Mouse (Mus musculus) thymus, adult 18-20 months (tissue): ENCODE measurements around the gene Cfdp1.

Source experiments
- DNase-seq, 2 experiments: peaks; one replicate each; pipeline ENCODE4 v3.0.0; 2022; ENCODE audit warnings: mixed read lengths in 2 of 2

Gene Cfdp1

GRCm38 (mm10) chr8:111853861-111854501, at the start of gene Cfdp1:
TSS of gene Cfdp1 (minus strand) at chr8:111854291.
- peak; percentile 93 to 96 for DNase-seq

- DNase-seq, result no peak
Measured at GRCm38 (mm10) chr8:111902080-111902479, 48.0 kb upstream of the Cfdp1 start.

DNA sequence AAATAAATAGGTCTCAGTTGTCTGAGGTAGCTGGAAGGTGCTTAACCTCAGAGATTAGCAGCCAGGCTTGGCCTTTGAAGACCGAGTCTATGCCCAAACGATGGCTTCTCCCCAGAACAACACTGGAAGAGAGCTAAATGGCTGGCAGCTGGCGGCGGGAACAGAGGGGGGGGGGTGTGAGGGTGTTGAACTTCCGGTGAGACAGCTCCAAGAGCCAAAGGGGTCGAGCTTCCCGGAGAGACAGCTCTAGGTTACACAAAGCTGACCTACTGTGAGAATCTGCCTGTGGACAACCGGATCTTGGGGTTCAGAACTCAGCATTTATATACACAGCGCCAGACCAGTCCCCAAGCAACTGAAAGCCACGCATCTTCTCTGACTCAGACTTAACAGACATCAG, 44.5 kb upstream of the Cfdp1 start:
- no peak for DNase-seq

DNA sequence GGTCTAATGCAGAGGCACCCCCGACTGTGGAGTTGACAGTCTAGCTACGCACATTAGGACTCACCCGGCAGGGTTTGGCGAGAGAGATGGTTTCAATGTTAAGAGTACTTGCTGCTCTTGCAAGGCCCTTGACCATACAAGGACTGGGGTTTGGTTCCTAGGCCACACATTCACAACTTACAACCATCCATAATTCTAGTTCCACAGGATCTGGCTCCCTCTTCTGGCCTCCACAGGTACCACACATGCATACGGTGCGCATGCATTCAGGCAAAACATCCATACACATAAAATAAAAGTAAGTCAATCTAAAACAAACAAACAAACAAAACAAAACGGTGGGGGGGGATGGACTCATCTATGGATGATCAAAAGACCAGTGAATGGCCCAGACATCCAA, 40.9 kb upstream of the Cfdp1 start:
- no peak for DNase-seq

- DNase-seq, result no peak
Measured at GRCm38 (mm10) chr8:111892615-111893014, 38.5 kb upstream of the Cfdp1 start.

DNA sequence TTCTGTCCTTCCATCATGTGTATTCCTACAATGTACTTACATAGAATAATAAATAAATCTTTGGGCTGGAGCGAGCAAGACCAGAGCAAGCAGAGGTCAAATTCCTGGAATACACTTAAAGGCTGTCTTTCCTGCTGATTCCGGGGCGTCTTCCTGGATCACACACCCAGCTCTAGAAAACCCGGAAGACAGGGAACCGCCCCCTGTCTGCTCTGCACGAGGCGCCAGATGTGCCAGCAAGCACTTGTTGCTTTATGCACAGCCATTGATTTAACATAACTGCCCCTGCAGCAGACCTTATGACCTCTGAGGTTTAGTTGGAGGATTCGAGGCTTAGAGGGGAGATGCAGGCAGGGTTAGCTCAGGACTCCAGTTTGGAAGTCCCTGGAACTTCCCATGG, 37.9 kb upstream of the Cfdp1 start:
- DNase-seq, result no peak

DNA sequence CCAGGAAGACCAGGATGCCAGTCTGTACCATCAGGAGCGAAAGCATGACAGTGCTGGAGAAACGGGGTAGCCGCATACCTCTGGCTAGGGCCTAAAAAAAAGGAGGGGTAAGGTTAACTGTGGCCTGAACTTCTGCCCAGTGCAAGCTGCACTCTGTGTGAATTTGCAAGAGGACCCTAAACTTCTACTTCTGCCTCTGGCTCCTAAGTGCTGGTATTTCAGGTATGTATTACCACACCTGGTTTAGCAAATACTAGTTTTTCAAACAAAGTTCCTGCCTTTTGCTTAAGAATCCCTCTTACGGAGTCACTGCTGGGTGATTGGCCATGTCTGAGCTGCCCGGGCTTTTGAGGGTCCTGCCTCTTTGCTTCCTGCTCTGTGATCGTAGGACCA, 36.8 kb upstream of the Cfdp1 start:
- no peak for DNase-seq

DNA sequence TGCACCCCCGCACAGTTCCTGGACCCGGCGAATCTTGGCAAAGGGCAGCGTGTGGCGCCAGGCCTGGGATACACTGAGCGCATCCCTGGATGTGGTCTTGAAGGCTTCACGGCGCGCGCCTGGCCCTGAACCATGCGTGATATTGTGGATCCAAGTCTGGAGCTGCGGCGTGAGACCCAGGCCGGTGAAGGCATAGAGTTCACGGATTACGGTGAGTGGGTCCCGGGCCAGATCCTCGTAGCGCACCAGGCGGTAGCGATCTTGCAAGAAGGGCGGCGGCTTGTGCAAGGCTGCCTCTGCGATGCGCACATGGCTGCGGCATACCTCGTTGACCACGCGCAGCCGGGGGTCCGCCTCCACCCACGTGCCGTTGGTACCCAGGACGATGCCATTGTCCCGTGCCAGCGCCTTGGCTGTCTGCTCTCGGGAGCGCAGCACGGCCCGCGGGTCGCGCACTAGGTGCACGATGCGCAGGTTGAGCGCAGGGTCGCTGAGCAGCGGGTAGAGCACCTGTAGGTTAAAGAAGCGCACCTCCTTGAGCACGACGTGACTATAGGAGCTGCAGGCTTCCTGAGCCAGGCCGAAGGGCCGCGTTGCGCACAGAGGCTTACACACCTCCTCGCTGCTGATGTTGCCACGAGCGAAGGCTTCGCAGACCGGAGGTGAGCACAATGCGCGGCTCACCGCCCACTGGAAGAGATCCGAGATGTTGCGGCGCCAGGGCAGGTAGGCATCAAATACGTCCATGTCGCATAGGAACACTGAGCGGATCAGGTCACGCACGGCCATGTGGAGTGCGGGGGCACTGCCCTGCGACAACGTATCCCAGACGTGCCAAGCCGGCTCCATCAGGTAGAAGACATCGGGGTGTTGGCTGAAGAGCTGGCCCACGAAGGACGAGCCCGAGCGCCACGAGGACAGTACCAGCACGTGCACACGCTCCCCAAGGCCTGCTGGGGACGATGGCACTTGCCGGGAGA, 36.1 kb upstream of the Cfdp1 start:
- DNase-seq, result no peak

DNA sequence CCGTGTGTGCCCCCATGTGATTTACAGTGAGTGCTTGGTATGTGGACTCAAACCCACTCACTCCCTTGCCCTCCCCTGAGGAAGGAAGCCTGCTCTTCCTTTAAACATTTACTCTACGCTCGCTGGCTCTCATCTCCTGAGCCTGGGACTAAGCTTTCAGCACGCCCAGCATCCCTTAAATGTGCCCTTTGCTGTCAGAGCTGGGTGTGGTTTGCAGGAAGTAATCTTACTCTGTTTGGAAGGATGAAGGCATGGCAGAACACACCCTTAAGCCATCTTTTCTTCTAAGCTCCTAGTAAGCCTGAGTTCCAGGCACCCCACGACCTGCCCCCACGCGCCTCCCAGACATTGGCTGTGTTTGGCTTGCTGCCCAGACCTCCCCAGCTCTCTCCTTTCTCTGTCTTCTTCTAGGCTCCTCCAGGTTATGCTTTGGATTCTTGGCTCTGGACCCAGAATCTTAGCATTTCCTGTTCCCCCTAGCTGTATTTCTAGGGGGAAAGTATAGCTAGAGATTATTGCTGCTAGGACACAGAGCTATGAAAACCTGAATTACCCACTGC, 34.1 kb upstream of the Cfdp1 start:
- DNase-seq, result no peak

GRCm38 (mm10) chr8:111887479-111887878, 33.4 kb upstream of the Cfdp1 start:
- DNase-seq, result no peak

- DNase-seq, result no peak
Measured at GRCm38 (mm10) chr8:111883615-111884014, 29.5 kb upstream of the Cfdp1 start.

- no peak for DNase-seq
Measured at GRCm38 (mm10) chr8:111881591-111881990, 27.5 kb upstream of the Cfdp1 start.

DNA sequence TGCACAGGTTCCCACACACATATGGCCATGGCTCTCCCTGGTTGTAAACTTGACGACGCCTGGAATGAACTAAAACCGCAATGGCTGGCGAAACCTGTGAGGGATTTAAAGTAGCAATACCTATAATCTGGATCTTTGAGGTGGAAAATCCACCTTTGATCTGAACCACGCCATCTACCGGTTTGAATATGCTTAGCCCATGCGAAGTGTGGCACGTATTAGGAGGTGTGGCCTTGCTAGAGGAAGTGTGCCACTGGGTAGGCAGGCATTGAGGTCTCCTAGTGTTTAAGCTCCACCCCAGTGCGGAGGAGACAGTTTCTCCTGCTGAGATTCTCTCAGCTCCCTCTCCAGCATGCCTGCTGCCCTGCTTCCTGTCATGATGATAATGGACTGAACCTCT, 23.6 kb upstream of the Cfdp1 start:
- no peak for DNase-seq

DNA sequence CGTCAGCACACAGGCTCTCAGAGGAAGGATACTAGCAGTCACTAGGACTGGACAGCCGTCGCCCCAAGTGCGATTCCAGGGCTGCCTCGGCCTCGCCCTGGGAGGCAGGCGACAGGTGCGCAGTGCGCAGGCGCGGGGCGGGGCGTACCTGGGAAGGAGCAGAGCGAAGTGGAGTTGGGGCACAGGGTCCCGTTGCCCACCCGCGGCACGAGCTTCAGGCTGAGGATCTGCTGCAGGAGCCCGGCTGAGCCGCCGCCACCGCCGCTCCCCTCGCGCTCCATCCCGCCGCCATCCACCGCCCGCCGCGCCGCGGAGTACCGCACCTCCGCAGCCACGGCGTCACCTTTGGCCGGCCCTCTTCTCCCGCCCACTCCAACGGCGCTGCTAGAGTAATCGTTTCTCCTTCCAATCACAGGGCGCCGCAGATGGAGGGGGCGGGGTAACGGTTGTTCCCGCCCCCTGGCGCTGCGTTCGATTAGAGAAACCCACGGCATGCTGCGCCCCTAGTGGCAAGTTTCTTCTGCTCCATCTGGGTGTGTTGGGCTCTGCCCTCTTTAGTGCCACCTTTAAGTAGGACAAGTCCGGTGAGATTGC, 22.4 kb upstream of the Cfdp1 start, which contains the start of gene Tmem170:
Tmem170 (minus strand) TSS at position 396 of the 594 bp plus-strand sequence.
- peak; percentile 93 to 96 for DNase-seq

DNA sequence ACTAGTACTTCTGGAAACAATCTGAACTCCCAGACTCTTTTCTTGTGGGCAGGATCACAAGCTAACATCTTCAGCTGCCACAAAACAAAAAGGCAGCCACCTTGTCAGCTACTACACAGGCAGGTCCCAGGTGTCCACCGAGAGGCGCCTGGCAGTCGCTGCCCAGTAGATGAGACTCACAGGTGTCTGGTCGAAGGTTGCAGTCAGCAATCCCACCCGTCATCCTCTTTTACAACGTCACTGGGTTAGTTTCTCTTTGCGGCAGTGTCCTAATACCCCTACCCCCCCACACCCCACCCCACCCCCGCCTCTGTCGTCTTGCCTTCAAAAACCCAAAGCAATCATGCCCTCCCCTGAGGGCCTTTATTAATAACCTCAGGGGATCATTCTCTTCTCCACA, 21.7 kb upstream of the Cfdp1 start:
- no peak for DNase-seq

GRCm38 (mm10) chr8:111871278-111871677, 17.2 kb upstream of the Cfdp1 start:
- DNase-seq, result no peak

- no peak for DNase-seq
Measured at GRCm38 (mm10) chr8:111870379-111870778, 16.3 kb upstream of the Cfdp1 start.

GRCm38 (mm10) chr8:111868664-111869063, 14.6 kb upstream of the Cfdp1 start:
- DNase-seq, result no peak

DNA sequence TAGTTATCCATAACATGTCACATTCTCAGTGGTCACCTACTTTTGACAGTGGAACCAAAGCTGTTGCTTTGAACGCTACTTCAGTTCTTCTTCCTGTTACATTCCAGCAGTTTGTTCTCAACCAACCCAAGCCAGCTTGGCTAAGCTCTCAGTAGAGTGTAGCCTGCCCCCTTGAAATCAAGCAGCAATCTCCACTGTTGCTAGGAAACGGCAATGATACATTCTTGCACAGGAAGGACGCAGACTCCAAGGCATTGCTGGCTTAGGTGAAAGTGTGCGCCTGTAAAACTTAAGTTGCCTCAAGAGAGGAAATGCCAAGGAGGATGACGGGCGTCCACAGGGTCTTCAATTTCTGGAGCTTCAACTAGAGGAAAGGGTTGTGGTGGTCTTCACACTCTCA, 11.8 kb upstream of the Cfdp1 start:
- no peak for DNase-seq

DNA sequence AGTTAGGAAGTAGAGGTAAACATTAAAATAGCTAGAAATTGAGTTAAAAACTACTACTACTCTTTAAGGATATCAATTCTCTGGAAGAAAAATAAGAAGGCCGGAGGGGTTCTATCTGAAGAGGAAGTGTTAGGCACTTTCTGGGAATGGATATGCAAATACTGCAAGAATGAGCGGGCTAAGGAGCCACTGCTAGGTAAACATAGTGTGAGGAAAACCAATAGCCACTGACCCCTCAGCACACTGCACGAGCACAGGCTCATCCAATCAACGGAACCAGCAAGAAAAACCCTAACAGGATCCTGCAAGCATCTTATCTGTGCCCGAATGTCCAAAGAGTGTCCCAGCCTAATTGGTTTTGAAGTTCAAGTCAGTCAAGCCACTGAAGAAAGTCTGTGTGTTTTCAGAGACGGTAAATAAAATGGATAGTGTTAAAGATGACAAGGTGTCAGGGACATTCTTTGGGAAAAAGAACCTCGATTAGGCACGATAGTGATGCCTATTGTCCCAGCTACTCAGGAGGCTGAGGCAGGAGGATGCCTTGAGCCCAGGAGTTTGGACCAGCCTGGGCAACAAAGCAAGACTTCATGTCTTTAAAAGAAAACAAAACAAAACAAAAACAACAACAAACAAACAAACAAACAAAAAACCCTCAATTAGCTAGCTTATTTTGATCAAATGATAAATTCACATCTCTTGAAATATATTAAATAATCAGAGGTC, 11.2 kb upstream of the Cfdp1 start:
- DNase-seq, result no peak

DNA sequence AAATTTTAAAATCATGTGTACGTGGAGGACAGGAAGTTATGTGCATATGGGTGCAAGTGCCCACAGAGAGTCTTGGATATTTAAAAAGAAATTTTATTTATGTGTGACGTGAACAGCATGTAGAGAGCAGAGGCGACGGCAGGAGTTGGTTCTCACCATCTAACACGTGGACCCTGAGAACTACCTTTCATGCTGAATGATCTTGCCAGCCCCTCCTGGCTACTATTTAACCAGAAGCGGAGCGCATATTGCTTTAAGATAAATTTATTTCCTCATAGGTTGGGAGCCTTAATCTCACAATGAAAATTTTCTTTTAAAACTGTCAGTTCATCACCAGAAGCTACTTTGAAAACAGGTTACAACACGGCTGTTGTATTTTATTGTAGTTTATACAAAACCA, 10.6 kb upstream of the Cfdp1 start:
- DNase-seq, result no peak

DNA sequence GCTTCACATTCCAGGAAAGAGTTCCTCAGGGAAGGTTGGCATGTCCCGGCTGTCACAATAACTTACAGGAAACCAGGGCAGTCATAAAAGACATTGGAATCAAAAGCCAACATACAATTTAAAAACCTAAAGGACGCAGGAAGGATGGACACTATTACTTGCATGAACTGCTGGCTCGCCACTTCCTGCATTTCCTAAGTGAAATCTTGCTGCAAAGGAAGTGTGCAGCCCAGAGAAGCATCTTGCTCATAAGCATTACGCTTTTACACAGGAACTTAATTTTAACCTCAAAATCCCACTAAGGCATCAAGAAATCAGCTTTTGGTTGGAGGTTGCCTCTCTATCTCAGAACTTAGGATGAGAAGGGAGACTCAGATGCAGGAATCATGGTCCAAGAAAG, 9.2 kb upstream of the Cfdp1 start:
- no peak for DNase-seq

GRCm38 (mm10) chr8:111855977-111856376, 1.9 kb upstream of the Cfdp1 start:
- no peak for DNase-seq
